Mouse (Mus musculus) kidney, adult 8-10 months (tissue): ENCODE results near the gene Capns2.

ENCODE experiments used
- DNase-seq, 2 experiments: peaks; one replicate each; pipeline ENCODE4 v3.0.0; 2022

Capns2 gene

GRCm38 (mm10) chr8:92908448-92908847 is 7.2 kb downstream of the Capns2 start:
- DNase-seq, result no peak

- no peak for DNase-seq
Observed at GRCm38 (mm10) chr8:92911477-92911876, 10.3 kb downstream of the Capns2 start.

GRCm38 (mm10) chr8:92913396-92913795 is 12.2 kb downstream of the Capns2 start:
- no peak for DNase-seq

- no peak for DNase-seq
Observed at GRCm38 (mm10) chr8:92916082-92916481, 14.9 kb downstream of the Capns2 start.

- no peak for DNase-seq
Observed at GRCm38 (mm10) chr8:92921768-92922167, 20.6 kb downstream of the Capns2 start.

- no peak for DNase-seq
Observed at GRCm38 (mm10) chr8:92928986-92929385, 27.8 kb downstream of the Capns2 start.

GRCm38 (mm10) chr8:92938056-92938455 is 36.8 kb downstream of the Capns2 start:
- DNase-seq, result no peak

- DNase-seq, result no peak
Observed at GRCm38 (mm10) chr8:92949071-92949470, 47.9 kb downstream of the Capns2 start.

GRCm38 (mm10) chr8:92950639-92951371 is 49.6 kb downstream of the Capns2 start:
- DNase-seq, result no peak
